Mouse (Mus musculus) stomach, embryonic 16.5 days (tissue): ENCODE results near the gene Tbk1. TPM values are rescaled to one million over a fixed set of nuclear protein-coding genes. Genes with fewer than 3 reads are reported as not detected.

ENCODE experiments used
- ATAC-seq: fragments of 200-750 bp; cut with Nextera tagmentation; 2 replicates; pipeline ENCODE4 v1.8.0; 2017; ENCODE audit warnings: moderate number of reproducible peaks, moderate TSS enrichment; ENCODE audit not compliant: insufficient read depth, low FRiP score
- H3K27ac ChIP-seq: fragments of 300-500 bp; sonication (generic); 2 replicates; pipeline ENCODE4 v1.5.1; 2014; ENCODE audit warnings: low read length
- H3K27me3 ChIP-seq: fragments of 300-500 bp; sonication (generic); 2 replicates; pipeline ENCODE4 v1.6.1; 2014; ENCODE audit warnings: low read length, control low read depth, mixed read lengths; ENCODE audit not compliant: control insufficient read depth, insufficient read depth
- H3K36me3 ChIP-seq: fragments of 300-500 bp; sonication (generic); 2 replicates; pipeline ENCODE4 v1.6.1; 2014; ENCODE audit warnings: low read length; ENCODE audit not compliant: control insufficient read depth, insufficient read depth
- H3K4me1 ChIP-seq: fragments of 300-500 bp; sonication (generic); 2 replicates; pipeline ENCODE4 v1.6.1; 2014; ENCODE audit warnings: low read length, control low read depth, mixed read lengths; ENCODE audit not compliant: control insufficient read depth, insufficient read depth
- H3K4me2 ChIP-seq: fragments of 300-500 bp; sonication (generic); 2 replicates; pipeline ENCODE4 v1.6.1; 2014; ENCODE audit warnings: low read depth, low read length, mixed read lengths
- H3K4me3 ChIP-seq: fragments of 300-500 bp; sonication (generic); replicated peaks from 2 replicates; pipeline ENCODE4 v1.5.1; 2014; ENCODE audit warnings: mild to moderate bottlenecking, low read length
- H3K9ac ChIP-seq: fragments of 300-500 bp; sonication (generic); 2 replicates; pipeline ENCODE4 v1.6.1; 2014; ENCODE audit warnings: low read length
- H3K9me3 ChIP-seq: fragments of 300-500 bp; sonication (generic); replicated peaks from 2 replicates; pipeline ENCODE4 v1.6.1; 2016; ENCODE audit warnings: low read length, control low read depth; ENCODE audit not compliant: control insufficient read depth
- whole genome bisulfite sequencing: fragments of 180-500 bp; shearing (Covaris S2); extraction: QIAGEN DNeasy Blood & Tissue Kit; methylation state at CpG from one replicate; pipeline ENCODE4 v1.1.7; 2014; 5-methylcytosine and 5-hydroxymethylcytosine counted together
- polyA plus RNA-seq: library from polyadenylated mRNA; unstranded; fragments of >200 nt; fragmentation: Nextera tagmentation; extraction: Ambion mirVana; gene quantifications from 2 replicates; pipeline ENCODE4 v1.2.1, GENCODE M21; 2015

Gene Tbk1
- polyA plus RNA-seq, 1 experiment from 2014 or later: 36.7 TPM

- 95% methylated on average over 10 of the region's 10 CpGs for WGBS
- no peaks in the 10 kb centered on the region for H3K9me3 ChIP-seq
- H3K4me1 ChIP-seq: no peaks in the 10 kb centered on the region
- no peak overlapping the region for H3K27ac ChIP-seq
- H3K9ac ChIP-seq: no peak overlapping the region
- H3K27me3 ChIP-seq: no peaks in the 10 kb centered on the region
- no peak overlapping the region for H3K4me2 ChIP-seq
- H3K4me3 ChIP-seq: no peak overlapping the region
- peaks cover 36% of the 10 kb centered on the region for H3K36me3 ChIP-seq
- no peak for ATAC-seq
Measured at GRCm38 (mm10) chr10:121568026-121568425, 18.6 kb downstream of the Tbk1 start.

DNA sequence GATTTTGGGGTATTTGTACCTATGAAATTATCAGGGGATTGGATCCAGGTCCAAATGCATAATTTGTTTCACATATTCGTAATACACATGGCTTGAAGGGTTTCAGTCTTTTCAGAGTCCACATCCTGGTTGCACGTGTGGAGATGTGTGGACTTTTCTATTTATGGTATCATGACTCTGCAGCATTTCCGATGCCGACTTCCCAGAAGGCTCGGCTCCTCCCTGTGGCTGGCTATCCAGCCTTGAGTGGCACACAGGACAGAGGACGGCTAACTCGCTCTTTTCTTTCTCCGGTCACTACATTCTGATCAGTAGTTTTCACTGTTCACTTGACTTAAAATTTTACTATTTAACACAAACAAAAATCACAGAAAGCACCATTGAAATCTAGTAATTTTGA is 22.1 kb downstream of the Tbk1 start:
- H3K4me2 ChIP-seq: no peak overlapping the region
- peaks cover 18% of the 10 kb centered on the region; the same call in 1 of the 2 replicates for H3K36me3 ChIP-seq
- no peak for ATAC-seq
- no peak overlapping the region for H3K9ac ChIP-seq
- 86% methylated on average over 8 of the region's 8 CpGs for WGBS
- no peak overlapping the region for H3K27ac ChIP-seq
- no peak overlapping the region for H3K4me3 ChIP-seq
- no peaks in the 10 kb centered on the region for H3K27me3 ChIP-seq
- no peaks in the 10 kb centered on the region for H3K9me3 ChIP-seq
- H3K4me1 ChIP-seq: no peaks in the 10 kb centered on the region

GRCm38 (mm10) chr10:121558231-121558630 is 28.4 kb downstream of the Tbk1 start:
- Histone ChIP-seq H3K4me3 (no peak overlapping the region), H3K36me3 (peaks cover 20% of the 10 kb centered on the region), H3K4me2 (no peak overlapping the region), H3K9ac (no peak overlapping the region), H3K4me1 (no peaks in the 10 kb centered on the region), H3K27ac (no peak overlapping the region), H3K27me3 (no peaks in the 10 kb centered on the region), H3K9me3 (no peaks in the 10 kb centered on the region)
- 65% methylated on average over 2 of the region's 2 CpGs for WGBS
- ATAC-seq: peak; percentile 37; the same call in 1 of the 2 replicates

- Histone ChIP-seq H3K4me3 (no peak overlapping the region), H3K36me3 (peaks cover 27% of the 10 kb centered on the region), H3K4me2 (no peak overlapping the region), H3K9ac (no peak overlapping the region), H3K27me3 (no peaks in the 10 kb centered on the region), H3K4me1 (no peaks in the 10 kb centered on the region), H3K27ac (no peak overlapping the region), H3K9me3 (no peaks in the 10 kb centered on the region)
- WGBS: 76% methylated on average over 6 of the region's 6 CpGs
- ATAC-seq: no peak
Measured at GRCm38 (mm10) chr10:121556263-121556662, 30.3 kb downstream of the Tbk1 start.

GRCm38 (mm10) chr10:121550334-121550733 is 36.3 kb downstream of the Tbk1 start:
- Histone ChIP-seq H3K9ac (no peak overlapping the region), H3K27me3 (no peaks in the 10 kb centered on the region), H3K36me3 (peaks cover 44% of the 10 kb centered on the region), H3K4me1 (no peaks in the 10 kb centered on the region), H3K4me2 (no peak overlapping the region), H3K27ac (no peak overlapping the region), H3K9me3 (no peaks in the 10 kb centered on the region), H3K4me3 (no peak overlapping the region)
- WGBS: 78% methylated on average over 9 of the region's 9 CpGs
- ATAC-seq: no peak

GRCm38 (mm10) chr10:121549670-121550069 is 36.9 kb downstream of the Tbk1 start:
- Histone ChIP-seq H3K27me3 (no peaks in the 10 kb centered on the region), H3K9ac (no peak overlapping the region), H3K4me3 (no peak overlapping the region), H3K4me1 (no peaks in the 10 kb centered on the region), H3K4me2 (no peak overlapping the region), H3K9me3 (no peaks in the 10 kb centered on the region), H3K27ac (no peak overlapping the region), H3K36me3 (peaks cover 38% of the 10 kb centered on the region)
- no peak for ATAC-seq
- WGBS: 86% methylated on average over 5 of the region's 5 CpGs

GRCm38 (mm10) chr10:121547162-121547561 is 39.4 kb downstream of the Tbk1 start:
- 68% methylated on average over 6 of the region's 6 CpGs for WGBS
- ATAC-seq: no peak
- Histone ChIP-seq H3K4me2 (no peak overlapping the region), H3K9ac (no peak overlapping the region), H3K27me3 (no peaks in the 10 kb centered on the region), H3K27ac (no peak overlapping the region), H3K4me3 (no peak overlapping the region), H3K4me1 (no peaks in the 10 kb centered on the region), H3K36me3 (peaks cover 27% of the 10 kb centered on the region), H3K9me3 (no peaks in the 10 kb centered on the region)

GRCm38 (mm10) chr10:121543577-121543976 is 43.0 kb downstream of the Tbk1 start:
- peak; percentile 10; the same call in 1 of the 2 replicates for ATAC-seq
- WGBS: 94% methylated on average over 6 of the region's 6 CpGs
- H3K36me3 ChIP-seq: peaks cover 7% of the 10 kb centered on the region; the same call in 1 of the 2 replicates

GRCm38 (mm10) chr10:121542156-121542555 is 44.4 kb downstream of the Tbk1 start:
- Histone ChIP-seq H3K36me3 (peaks cover 4% of the 10 kb centered on the region; the same call in 1 of the 2 replicates), H3K4me2 (no peak overlapping the region), H3K9me3 (no peaks in the 10 kb centered on the region), H3K27me3 (no peaks in the 10 kb centered on the region), H3K4me1 (no peaks in the 10 kb centered on the region), H3K4me3 (no peak overlapping the region), H3K27ac (no peak overlapping the region), H3K9ac (no peak overlapping the region)
- ATAC-seq: no peak
- 90% methylated on average over 3 of the region's 3 CpGs for WGBS

More at GRCm38 (mm10) chr10:121543577-121543976, 43.0 kb downstream of the Tbk1 start:
- Histone ChIP-seq H3K4me2 (no peak overlapping the region), H3K27me3 (no peaks in the 10 kb centered on the region), H3K27ac (no peak overlapping the region), H3K9ac (no peak overlapping the region), H3K4me3 (no peak overlapping the region), H3K4me1 (no peaks in the 10 kb centered on the region), H3K9me3 (no peaks in the 10 kb centered on the region)

DNA sequence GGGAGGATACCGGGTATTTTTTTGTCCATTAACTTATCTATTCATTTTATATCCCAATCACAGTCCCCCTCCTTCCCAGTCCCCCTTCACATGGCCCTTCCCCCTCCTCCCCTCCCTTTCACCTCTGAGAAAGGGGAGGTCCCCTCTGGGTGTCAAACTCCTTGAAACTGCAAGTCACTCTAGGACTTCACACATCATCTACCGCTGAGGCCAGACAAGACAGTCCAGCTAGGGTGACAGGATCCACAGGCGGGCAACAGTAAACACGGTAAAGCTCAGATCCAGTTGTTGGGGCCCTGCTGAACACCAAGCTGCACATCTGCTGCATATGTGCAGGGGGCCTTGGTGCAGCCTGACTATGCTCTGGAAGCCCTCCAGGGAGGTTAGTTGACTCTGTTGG is 51.6 kb downstream of the Tbk1 start:
- 61% methylated on average over 4 of the region's 4 CpGs for WGBS
- H3K4me3 ChIP-seq: no peak overlapping the region
- H3K27me3 ChIP-seq: no peaks in the 10 kb centered on the region
- ATAC-seq: no peak
- no peak overlapping the region for H3K9ac ChIP-seq
- H3K27ac ChIP-seq: no peak overlapping the region
- H3K4me2 ChIP-seq: no peak overlapping the region
- no peaks in the 10 kb centered on the region for H3K36me3 ChIP-seq
- no peaks in the 10 kb centered on the region for H3K9me3 ChIP-seq
- no peaks in the 10 kb centered on the region for H3K4me1 ChIP-seq
